Mouse (Mus musculus) urinary bladder, adult 2 months (tissue): ENCODE measurements around the gene Tfap2a. TPM values are rescaled to one million over a fixed set of nuclear protein-coding genes. Genes with fewer than 3 reads are reported as not detected.

ENCODE experiments used
- DNase-seq: peaks from one replicate; pipeline ENCODE4 v3.0.0; 2022; ENCODE audit warnings: low spot score
- polyA plus RNA-seq: library from polyadenylated mRNA; depleted of rRNA; stranded (reverse); fragments of >200 nt; gene quantifications from 2 replicates; pipeline ENCODE4 v1.2.3, GENCODE M21; 2012

The Tfap2a gene
- polyA plus RNA-seq, 1 experiment = 0.74 TPM

DNA sequence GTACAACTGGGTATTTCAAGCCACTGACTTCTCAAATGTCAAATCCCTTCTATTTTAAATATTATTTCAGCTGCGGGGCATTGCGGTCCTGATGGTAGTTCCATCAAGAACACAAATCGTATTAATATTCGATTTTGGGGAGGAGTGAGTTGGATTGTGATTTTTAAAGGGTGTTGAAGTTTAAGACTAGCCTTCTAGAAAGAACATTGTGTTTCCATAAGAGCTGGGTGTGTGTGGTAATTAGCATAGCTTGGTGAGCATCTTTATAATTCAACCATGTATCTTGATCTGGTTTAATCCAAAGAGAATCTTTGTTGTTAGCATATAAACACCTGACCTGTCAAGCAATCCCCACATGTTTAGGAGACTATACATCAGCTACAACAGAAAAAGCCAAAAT, 24.9 kb downstream of the Tfap2a start:
- DNase-seq = no peak

DNA sequence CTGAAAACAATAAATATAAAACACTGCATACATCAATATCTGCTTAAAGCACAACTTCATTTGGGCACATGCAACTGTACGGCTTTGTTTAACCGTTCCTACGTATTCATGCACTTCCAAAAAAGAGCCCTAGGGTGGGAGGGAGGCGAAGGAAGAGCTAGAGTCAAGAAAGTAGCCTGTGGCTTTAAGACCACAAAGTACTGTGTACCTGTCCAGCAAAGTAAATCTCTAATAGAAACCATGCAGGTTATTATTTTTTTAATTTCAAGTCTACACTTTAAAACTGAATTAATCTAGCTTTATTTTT, 25.7 kb downstream of the Tfap2a start:
- DNase-seq = no peak

DNA sequence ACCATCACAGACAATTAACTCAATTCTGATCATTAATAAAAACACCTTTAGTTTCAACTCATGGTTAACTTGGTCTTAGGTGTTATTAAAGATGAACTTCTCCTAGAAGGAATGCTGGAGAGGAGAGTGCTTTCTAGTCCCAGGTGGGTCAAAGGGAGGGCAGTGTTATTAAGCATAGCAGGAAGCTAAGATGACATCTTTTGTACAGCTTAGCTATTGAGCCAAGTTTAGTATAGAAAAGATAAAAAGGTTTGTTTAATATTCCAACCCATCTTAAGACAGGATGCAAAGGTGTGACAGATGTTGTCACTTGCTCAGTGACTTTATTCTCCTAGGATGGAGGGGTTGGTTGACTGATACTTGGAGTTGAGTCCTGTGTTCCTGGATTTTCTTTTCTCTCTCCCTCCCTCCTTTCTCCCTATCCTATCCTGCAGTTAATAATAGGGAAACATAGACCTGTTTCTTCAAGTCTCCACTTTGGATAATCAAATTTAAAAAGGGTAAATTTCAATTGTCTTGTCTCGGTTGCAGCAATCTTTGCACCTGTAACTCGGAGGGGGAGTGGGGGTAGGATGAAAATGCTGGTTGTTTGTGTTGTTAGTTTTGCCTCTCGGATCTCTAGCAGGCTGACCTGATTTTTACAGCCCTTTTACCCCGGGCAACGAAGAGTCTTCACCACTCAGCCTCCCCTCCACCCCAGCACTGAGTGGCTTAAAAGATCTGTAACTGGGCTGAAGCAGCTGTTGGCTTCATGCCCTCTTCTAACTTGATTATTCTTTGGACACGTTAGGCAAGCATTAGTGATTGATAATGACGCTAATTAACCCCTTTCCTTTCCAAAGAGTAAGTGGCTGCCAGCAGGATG, 26.3 kb downstream of the Tfap2a start:
- no peak for DNase-seq

DNA sequence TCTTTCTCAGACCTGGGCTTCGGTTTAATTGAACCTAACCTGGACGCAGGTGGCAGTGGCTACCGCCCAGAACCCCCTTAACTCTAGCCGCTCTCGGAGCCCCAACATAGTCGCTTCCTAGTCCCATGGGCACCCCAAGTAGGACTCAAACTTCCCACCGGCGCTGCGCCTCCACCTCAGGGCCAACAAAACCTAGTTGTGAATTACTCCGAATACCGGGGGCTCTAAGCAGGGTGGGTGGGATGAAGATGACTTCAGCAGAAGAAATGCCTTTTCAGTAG, 28.2 kb downstream of the Tfap2a start:
- no peak for DNase-seq

DNA sequence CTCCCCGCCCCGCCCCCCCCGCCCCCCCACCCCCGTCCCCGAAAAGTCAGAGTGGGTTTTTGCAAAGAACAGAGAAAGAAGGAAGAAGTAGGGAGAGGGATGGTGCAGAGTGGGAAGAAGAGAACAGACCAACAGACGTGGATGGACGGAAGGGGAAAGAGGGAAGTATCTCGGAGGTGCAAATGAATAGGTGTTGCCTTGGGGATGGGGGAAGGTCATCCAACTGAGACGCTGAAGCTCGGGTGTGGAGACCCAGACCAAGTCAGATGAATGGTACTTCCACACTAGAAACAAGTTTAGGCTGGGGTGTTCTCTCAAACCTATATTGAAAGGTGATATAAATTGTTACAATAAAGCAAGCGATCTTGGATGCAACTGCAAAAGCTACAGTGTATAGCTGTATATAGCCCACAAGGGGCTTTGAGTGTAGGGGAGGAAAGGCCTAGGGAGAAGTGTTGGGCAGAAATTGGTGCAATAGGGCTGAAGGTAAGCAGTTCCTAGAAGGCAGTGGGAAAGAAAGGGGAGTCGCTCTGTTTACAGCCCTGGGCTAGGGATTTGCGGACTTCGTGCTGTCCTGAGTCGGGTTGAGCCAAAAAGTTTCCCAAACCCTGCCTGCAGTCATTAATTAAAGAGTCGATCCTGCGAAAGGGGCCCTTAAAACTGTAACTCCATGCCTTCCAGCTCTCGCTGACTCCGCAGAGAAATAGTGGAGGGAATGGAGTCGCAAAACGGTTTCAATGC, 28.7 kb downstream of the Tfap2a start:
- no peak for DNase-seq

DNA sequence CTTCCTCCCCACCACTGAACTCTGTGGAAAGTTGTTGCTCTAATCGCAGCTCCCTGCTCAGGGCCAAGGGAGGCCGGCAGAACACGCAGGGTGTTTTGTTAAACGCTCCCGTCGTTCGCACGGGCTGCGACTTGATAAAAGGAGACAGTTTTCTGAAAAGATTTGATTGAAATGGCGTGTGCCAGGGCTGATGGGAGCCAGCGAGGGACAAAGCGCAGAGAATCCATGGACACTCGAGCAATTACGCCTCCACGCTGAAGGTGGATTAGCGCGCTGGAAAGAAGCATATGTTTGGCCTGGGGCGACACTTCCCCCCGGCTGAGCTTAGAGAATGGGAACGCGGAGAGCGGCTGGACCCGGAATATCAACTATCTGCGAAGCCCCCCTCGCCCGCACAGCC, 29.3 kb downstream of the Tfap2a start:
- no peak for DNase-seq

DNA sequence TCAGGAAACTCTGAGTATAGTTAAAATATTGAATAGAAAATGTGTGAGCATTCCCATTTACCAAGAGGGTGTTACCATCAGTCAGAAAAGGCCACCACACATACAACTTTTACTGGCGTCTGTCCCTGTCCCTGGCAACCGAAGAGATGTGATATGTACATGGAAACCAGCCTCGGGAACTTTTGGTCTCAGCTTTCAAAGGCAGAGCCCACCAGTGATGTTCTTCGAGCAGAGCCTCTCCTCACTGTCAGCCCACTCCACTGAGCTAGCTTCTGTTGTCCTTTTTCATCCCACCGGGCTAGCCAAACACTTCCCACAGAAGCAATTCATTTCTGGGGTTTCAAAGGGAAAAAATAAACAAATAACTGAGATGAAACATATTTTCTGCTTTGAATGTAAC, 29.9 kb downstream of the Tfap2a start:
- DNase-seq = no peak

DNA sequence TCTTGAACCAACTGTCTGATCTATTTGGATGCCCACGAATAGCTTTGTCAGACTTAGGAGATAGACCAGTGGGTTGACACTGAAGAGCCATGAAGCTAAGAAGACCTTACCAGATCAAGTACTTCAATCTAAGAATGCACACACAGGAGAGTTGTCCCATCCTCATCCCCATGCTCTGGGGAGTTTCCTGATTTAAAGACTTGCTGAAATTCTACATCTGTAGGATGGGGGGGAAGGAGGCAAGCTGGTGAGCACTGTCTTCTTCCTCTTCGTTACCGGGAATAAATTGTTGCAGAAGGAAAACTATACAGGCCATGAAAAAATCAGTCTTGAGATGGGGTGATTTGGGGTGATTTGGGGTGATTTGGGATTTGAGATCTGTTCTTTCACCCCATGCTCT, 30.5 kb downstream of the Tfap2a start:
- no peak for DNase-seq

DNA sequence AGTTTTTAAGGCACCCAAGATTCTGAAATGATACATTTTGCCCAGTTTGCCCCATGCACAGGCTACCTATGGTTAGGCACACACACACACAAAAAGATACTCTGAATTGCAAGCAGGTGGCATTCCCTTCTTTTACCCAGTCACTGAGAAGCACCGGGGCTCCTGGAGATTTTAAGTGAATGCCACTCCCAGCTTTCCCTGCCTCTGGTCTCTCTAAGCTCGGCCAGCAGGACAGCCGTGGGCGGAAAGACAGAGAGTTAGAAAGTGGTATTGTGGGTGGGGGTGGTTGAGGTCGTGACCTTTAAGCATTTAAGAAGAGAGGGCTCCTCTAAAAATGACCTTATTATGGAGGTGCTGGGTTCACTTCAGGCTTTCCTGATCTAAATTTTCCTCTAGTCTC, 31.6 kb downstream of the Tfap2a start:
- no peak for DNase-seq

DNA sequence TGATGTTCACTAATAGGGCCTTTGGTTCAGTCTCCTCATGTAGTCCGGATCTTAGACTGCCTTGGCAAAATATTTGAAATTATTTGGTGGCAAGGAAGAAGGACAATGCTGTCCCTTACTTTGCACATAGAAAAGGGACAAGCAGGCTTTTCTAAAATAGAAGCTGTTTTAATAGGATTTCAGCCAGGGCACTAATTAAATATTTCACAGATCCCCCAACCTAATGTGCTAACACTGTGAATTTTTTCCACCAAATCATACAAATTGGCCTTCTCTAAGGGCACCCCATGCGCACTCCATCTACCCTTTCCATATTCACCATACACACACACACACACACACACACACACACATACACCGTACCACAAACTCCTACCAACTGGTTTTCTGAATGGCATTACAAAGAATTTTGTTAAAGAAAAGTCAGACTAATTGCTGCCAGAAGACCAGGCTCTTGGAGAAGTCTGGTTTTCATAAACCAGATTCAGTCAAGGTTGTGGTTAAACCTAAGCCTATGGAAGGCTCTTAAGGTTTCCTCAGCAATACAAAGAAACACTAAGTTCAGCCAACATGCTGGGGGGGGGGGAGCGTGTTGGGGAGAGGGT, 32.3 kb downstream of the Tfap2a start:
- DNase-seq = no peak

DNA sequence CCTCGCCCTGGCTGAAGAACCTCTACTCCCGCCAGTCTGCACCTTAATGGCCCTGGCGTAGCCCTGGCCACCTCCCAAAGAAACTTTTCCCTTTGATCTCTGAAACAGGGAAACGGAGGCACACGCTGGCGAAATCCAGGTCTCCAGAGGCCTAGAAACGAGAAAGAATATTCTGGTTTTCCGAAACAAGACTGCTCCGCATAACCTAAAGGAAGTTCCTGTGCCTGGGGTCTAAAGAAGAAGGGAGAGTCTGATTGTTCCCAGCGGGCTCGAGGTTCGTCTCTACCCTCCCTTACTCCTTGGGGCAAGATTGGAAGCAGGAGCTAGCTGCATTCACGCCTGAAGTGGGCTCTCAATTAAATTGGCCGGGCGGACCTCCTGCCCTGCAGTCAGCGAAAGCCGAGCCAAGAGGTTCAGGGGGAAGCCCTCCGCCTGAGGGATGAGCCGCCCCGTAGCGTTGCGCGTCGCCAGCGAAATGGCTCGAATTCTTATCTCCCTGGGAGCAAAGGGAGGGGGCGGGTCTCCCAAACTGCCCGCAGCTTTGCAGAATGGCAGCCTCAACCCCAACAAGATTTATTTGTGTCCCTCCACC, 33.2 kb downstream of the Tfap2a start:
- no peak for DNase-seq

DNA sequence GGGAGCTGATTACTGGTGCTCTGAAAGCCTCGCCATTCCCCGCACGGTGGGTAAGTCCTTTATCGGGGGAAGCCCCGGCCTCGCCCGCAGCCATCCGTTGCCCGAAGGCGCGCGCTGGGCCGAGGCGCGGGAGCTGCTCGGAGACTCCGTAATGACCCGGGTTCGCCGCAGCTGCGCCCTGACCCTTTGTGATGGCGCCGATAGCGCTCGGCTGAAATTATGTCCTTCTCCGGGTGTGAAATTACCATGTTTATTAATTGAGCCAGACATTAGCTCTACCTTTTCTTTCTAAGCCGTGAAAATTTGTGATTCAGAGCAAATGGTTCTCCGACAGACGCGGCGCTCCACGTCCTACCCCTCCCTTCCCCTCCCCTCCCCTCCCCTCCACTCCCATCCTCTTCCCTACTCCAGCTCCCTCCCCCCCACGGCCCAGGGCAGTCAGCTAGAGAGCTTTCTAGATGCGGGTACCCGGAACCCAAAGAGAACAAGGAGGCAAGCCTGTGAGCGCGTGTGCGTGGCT, 34.1 kb downstream of the Tfap2a start:
- DNase-seq = no peak

DNA sequence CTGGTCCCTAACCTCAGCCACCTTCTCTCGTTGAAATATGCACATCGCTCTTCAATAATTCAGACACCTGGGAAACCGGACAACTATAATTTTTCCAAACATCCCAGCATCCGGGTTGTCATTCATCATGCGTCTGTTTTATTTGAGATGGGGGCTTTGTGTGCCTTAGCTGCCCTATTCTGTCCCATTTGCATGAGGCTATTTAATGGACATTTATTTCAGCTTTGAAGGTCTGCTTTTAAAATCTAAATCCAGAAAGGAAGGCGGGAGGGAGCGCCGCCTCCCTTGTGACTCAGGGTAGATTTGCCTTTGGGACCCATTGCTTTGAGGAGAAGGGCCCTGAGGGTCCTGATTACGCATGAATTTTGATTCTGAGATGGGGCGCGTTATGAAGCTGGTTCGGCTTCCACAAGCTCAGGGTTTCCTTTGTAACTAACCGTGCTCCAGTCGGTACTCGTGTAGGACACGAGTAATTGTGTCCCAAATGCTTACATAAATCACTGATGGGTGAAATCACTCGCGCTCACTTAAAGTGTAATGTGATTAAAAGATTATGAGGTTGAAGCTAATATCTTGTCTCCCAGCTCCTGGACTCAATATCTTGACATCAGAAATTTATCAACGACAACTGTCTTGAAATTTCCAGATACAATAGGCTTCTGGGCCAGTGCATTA, 34.9 kb downstream of the Tfap2a start:
- no peak for DNase-seq

DNA sequence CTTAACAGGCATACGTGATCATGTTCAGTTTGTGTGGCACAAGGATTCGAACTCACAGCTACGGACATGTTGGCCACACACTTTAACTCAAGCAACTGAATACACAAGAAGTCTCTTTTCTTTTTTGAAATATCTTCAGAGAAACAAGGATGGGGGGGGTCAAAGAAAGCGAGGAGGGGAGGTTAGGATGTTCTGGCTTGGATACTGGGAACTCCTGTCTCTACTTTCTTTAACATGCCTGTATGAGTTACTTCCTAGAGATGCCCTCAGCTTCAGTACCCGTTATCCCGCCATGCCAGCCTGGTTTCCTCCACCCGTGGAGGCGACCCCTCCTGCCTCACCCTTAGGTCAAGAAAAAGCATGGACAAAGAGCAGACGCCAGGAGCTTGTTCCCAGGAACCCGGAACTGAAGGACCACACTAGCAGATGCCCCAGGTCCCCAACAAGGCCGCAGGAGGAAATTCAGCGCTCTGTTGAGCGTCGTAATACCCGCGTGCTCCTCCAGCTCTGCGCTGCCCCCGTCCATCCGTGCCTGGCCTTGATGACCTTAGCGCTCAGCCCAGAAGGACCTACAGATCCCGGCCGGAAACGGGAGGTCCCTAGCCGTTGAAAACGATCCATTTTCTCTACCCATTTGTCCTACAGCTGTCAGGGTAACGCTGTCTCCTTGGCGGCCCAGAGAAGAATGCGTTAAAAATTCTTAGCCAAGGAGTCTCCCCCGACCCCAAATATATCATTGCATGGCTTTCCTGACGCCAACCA, 35.6 kb downstream of the Tfap2a start:
- no peak for DNase-seq

DNA sequence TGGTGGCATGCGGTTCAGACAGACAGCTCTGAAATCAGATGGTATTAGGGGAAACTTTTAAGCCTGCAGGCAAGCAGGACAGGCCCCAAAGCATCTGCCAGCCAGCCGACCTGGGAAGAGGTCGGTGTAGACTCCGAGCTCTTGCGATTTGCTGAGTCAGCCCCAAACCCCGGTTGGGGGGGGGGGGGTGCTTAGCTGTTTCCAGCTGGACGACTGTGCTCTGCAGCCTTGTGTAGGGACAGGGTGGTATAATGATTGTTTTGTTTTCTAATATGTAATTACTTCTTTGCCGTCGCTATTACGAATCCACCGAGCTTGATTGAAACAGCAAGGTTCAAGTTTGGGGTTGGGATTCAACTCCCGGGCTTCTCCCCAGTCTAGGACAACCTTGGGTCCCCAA, 36.5 kb downstream of the Tfap2a start:
- DNase-seq = no peak

DNA sequence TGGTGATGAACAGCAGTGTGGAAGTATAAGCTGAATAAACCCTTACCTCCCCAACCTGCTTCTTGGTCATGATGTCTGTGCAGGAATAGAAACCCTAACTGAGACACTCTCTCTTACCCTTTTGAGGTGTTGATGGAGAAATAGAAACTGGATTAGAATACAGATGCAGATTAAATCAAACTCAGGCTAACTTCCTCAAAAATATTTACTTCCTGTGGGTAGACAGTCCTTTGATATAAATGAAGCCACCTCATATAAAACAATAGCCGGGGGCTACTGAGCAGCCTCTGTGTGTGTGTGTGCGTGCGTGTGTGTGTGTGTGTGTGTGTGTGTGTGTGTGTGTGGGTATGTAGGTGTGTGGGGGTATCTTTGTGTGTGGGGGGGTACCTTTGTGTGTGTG, 52.4 kb downstream of the Tfap2a start:
- no peak for DNase-seq

DNA sequence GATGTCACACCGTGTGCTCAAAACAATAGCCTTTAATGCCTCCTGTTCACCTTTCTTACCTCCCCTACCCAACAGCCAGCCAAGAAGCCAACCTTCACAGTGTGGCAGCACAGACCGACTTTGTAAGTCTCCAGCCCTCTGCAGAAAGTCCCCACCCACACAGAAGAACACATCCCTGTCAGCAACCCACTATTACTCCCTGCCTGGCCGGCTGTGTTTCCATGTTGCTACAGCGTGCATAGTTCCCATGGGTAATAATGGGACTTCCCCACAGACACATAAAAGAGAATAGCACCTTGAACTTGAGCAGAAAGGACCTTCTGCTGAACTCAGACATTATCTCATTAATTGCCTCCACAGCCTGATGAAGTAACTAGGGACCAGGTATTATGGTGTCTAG, 61.4 kb downstream of the Tfap2a start:
- no peak for DNase-seq
